Mouse (Mus musculus): Measurements from ENCODE around the gene Fbxo4.

Gene Fbxo4

DNA sequence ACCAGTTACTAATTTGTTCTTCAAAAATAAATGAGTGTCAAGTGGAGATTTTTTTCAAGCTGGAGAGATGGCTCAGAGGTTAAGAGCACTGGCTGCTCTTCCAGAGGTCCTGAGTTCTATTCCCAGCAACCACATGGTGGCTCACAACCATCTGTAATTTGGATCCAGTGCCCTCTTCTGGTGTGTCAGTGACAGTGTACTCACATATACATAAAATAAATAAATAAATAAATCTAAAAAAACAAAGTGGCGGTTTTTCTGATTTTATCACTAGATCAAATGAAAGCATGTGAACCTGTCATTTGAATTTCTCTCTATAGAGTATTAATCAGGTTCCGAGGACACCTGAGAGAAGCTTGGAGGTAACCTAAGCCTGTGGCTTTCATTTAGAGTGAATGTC lies 1.1 kb downstream of the Fbxo4 start:
- no peak for DNase-seq (ENCODE audit: low read depth)

GRCm38 (mm10) chr15:3973300-3973699 lies 6.1 kb downstream of the Fbxo4 start:
- no peak for DNase-seq (ENCODE audit: low read depth)

- no peak for DNase-seq (ENCODE audit: low read depth)
These were observed 9.2 kb downstream of the Fbxo4 start for GRCm38 (mm10) chr15:3970193-3970592.

GRCm38 (mm10) chr15:3969743-3970142 lies 9.6 kb downstream of the Fbxo4 start:
- no peak for DNase-seq (ENCODE audit: low read depth)

DNA sequence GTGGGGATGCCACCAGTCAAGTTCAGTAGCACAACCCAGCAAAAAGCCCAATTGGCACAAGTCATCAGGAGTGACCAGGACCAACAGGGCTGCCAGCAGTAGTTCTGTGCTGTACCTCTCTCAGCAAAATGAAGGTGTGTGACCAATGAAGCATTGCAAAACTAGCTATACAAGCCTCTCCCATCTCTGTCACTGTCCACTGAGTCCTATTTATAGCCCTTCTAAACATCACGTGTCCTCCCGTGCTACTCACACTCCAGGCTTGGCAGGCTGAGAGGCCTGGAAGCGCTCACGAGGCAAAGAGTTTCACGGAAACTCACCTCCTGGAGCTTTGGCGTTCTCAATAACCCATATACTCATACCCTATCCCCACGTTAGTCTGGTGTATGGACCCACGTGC lies 17.1 kb downstream of the Fbxo4 start:
- no peak for DNase-seq (ENCODE audit: low read depth)

GRCm38 (mm10) chr15:3960094-3960493 lies 19.3 kb downstream of the Fbxo4 start:
- DNase-seq (ENCODE audit: low read depth), result no peak

DNA sequence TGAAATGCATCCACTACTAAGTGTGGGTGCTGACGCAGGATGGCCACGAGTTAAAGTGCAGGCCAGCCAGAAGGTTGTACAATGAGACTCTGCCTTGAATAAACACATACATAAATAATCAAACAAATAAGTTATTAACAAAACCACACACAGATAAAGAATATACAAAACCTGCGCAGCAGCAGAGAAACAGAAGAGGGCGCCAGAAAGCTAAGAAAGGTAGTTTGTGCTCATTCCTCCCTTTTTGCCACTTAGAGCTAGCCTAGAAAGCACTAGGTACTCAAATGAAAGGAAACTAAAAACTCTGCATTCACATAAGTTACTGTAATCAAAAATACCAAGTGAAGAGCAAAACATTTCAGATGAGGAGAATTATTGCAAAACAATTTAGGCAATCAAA lies 21.4 kb downstream of the Fbxo4 start:
- no peak for DNase-seq (ENCODE audit: low read depth)

DNA sequence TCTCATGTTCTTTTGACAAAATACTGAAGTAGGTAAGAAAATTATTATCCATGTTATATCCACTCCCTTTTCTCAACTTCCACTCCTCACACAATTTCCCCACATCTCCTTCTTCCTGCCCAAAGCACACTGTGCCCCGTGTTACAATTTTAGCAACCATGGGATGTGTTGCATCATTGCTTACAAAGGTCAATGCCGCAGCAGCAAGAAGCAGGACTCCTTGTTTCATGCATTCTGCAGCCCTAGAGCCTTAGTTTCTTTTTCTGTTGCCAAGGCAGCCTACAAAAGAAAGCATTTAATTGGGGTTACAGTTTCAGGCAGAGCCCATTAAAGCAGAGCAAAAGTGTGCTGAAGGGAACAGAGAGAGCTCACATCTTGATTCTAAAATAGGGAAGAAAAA lies 24.4 kb downstream of the Fbxo4 start:
- DNase-seq (ENCODE audit: low read depth), result no peak

GRCm38 (mm10) chr15:3938132-3938531 lies 41.2 kb downstream of the Fbxo4 start:
- no peak for DNase-seq (ENCODE audit: low read depth)

- no peak for DNase-seq (ENCODE audit: low read depth)
These were observed 43.3 kb downstream of the Fbxo4 start for GRCm38 (mm10) chr15:3936056-3936455.

- DNase-seq (ENCODE audit: low read depth), result no peak
These were observed 45.9 kb downstream of the Fbxo4 start for GRCm38 (mm10) chr15:3933466-3933865.

GRCm38 (mm10) chr15:3931931-3932330 lies 47.4 kb downstream of the Fbxo4 start:
- DNase-seq (ENCODE audit: low read depth), result no peak
